Mouse (Mus musculus) telencephalon, adult 2 months (tissue): ENCODE results near the gene Sh2b3.

ENCODE experiments used
- DNase-seq: peaks from one replicate; pipeline ENCODE4 v3.0.0-alpha.2; 2011; ENCODE audit warnings: low read depth, low spot score

Sh2b3 gene

DNA sequence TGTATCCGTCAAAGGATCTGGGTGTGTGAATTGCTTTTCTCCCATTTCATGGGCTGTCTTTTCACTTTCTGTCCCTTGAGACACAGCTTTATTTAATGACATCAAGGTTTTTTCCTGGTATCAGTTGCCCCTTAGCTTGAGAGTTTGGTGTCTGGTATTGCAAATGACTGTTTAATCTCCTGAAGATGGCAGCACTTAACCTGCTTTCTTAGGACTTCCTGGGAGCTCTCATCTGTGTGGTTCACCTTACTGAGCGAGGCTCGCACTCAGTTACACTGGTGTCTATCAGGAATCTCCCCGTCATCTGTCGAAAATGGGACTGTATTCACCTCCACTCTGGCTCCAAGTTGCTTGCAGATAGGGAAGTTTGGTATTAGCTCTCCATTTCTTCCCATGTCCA, 46.4 kb downstream of the Sh2b3 start:
- DNase-seq, result no peak

DNA sequence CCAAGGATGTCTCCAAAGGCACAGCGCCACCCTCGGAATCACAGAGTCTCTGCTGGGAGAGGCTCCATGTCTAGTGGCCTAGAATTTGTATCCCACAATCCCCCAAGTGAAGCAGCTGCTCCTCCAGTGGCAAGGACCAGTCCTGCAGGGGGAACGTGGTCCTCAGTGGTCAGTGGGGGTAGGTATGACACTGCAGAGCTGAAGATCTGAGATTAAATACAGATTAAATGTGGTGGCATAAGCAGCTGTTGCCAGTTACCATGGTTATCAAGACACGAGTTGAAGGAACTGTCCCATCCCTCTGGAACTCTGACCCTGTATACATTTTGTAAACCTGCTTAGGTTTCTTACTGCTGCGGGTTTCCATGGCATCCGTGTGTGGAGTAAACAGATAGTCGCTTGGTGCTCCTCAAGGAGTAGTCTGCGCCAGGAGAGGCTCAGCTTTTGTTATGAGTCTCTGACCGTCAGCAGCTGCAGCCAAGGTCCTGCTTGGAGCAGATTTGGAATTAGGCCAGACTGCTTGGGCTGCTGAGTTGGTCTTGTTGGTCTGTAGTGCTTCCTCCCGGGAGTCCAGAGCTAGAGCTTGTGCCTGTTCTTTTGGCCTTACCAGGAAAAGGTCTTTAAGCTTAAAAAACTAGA, 53.5 kb downstream of the Sh2b3 start:
- no peak for DNase-seq

DNA sequence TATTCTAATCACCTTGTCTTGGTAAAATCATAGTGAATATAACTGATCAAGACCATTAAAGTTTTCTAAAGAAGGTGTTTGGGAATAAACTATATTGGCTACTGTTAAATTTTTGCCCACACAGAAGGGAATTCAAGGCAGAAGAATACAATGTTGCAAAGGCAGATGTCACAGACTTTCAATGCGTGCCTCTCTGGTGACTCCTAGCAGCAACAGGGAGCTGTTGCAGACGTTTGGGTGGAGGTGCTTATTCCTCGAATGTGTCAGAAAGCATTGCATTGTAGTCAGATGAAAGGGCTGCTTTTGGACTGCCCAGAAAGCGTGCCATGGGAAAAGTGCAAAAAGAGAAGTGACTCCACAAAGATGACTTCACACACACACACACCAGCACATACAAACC, 55.0 kb downstream of the Sh2b3 start:
- no peak for DNase-seq

DNA sequence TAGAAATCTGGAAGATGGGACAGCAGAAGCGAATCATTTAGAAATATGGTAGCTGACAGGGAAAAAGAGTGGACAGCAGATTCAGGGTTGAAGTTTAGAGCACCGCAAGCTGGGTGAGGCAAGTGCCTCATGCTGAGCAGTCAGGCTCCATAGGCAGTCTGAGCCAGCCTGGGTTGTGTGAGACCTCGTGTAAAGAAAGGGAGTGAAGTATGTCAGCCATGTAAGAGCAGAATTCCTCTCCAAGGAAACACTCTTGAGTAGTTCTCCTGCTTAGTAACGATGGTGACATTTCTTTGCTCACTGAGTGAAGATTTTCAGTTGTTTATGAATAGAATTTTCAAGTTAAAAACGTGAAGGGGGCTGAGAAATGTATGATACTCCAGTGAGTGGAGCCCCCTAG, 57.3 kb downstream of the Sh2b3 start:
- DNase-seq, result no peak

DNA sequence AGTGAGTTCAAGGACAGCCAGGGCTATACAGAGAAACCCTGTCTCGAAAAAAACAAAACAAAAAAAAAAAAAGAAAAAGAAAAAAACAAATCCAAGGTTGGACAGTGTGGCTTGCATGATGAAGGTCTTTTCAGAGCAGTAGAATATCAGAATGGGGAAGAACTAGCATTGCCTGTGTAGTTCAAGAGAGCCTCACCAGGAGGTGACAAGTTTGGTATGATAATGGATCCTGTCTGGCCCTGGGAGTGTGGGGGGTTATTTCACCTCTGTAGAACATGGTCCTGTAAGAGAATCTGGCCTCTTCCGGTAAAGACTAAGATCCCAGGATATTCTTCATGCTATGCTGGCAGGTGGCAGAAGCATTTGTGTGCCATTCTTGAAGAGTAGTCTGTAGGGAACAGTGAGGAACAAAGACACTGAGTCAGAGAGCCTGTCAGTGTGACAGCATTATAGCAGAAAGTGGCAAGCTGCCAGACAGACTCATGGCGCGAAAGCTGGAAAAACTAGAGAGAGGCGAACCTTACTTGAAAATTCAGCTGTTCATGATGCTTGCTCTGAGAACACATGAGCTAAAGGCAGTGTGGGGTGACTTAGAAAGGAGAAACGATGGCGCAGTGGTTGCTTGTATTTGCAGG, 58.8 kb downstream of the Sh2b3 start:
- peak; percentile 64 for DNase-seq

DNA sequence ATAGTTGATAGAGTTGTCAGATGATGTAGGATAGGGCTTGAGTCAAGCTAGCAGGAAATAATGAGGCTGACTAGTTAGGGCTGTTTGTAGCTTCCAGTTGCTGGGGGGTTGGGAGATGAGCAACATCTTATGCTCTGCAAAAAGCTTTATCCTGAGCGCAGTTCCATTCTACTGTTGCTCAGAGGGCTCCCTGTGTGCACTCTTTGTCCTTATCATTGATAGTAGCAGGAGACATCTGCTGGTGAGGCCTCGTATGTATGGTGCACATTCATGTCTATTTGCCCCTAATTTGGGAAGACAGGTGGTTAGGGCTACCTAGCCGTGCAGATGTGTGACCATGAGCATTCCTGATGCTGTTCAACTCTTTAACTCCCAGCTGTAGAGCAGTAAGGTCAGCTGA, 65.8 kb downstream of the Sh2b3 start:
- DNase-seq, result no peak

DNA sequence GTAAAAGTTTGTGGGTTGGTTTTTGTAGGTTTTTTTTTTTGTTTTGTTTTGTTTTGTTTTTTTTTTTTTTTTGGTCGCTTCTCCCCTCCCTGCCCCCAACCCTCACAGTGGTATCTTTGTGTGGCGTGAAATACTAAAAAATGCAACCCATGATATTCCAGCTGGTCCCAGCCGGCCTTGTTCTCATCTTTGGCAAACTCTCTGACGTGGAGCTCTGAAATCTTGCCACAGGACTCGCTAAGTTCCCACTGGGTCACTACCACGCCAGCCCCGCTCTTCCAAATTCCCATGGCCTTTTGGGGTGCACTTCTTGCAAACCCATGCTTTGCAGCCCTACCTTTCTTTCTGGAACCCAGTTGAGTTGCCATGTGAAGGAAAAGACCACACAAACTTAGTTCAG, 67.6 kb downstream of the Sh2b3 start:
- DNase-seq, result no peak

DNA sequence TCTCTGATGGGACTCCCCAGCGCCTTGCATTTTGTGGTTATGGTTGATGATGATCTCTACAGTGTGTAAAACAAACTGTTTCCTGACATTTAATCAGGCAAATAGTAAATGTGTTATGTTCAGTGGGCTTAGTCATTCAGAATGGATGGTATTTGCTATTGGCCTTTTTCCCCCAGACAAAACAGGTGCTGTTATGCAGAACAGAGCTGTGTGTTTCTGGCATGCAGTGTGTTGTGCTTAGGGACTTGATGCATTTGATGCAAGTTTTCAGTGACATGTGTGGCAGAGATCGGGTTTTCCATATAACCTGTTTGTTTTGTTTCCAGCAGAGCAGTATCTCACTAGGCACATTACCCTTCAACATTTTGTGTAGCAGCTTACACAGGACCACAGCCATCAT, 69.9 kb downstream of the Sh2b3 start:
- no peak for DNase-seq

DNA sequence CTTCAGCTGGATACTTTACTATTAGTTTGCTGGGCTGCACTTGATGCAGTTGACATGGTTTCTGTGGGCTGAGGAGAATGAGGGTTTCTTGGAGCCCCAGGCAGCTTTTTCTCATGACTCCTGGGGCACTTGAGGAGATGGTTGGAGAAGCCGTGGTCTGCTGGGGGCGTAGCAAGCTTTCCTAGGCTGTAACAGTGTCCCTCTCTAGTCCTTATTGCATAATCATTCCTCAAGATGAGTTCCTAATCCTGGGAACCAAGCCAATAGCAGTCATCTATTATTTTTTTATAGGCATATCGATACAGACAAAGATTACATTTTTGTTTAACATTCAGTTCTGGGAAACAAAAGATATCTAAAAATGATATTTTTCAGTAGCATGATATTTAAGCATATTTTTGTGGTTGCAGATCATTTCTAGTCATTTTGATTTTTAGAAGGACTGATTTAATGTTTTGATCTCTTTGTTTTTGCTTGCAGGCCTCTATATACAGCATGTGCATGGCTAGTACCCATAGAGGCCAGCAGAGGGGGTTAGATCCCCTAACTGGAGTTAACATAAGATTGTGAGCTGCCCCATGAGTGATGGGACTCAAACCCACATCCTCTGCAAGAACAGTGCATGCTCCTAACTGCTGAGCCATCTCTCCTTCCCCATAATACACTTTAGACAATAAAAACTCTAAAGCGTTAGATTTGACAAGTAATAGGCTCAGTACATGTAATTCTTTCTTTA, 71.2 kb downstream of the Sh2b3 start:
- no peak for DNase-seq
